Mouse (Mus musculus) right cerebral cortex, postnatal 36 days (tissue): ENCODE results near the gene Thsd7a.

Experiments used
- DNase-seq, 2 experiments: peaks; one replicate each; pipeline ENCODE4 v3.0.0; 2022; ENCODE audit warnings: low spot score in 2 of 2, mixed read lengths in 1 of 2

Thsd7a gene

DNA sequence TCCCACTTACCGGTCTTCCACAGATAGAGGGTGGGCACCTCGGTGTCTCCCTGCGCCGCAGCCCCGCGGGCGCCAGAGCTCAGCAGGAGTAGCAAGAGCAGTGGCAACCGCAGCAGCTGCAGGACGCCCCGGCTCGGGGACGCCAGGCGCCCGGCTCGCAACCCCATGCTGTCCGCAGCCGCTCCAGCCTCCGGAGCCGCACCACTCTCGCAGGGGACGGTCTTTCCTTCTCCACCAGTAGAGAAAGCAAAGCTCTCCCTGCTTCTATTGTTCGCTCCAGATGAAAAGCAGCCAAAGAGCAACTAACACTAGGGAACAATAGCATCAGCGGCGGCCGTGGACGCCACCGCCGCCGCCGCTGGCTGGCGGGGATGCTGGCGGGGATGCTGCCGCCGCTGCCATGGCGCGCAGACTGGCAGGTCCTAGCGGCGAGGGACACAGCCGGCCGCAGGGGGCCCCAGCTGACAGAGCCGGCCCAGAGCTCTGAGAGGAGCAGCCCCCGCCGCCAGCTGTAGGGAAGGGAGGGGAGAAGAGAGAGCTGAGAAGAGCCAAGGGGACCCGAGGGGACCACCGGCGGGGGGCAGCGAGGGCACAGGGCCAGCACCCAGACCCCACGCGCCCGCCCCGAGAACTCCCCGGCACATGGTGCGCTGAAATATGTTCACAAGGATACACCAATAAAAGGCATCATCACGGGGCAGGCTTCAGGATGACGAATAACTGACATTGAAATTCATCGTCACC lies at the start of gene Thsd7a:
Gene Thsd7a, minus strand, starts transcription at position 624 of the 744 bp plus-strand sequence.
- DNase-seq, result peak; percentile 24 to 26

DNA sequence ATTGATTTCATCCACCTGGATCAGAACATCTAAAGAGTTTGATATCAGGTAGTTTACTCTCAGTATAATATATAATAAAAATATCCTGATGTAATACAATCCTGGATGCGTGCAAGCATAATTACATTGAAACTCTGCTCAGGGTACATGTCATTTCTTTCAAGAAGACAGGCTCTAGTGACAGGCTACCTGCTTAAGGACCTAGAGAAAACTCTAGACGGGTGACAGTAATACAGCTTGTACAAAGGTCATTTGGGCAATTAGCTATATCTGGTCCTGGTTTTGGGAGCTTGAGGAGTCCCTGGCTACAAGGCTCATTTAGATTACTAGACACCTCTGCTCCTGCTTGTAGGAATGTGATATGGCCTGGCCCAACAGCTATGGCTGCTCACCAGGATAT lies 37.9 kb upstream of the Thsd7a start:
- no peak for DNase-seq

DNA sequence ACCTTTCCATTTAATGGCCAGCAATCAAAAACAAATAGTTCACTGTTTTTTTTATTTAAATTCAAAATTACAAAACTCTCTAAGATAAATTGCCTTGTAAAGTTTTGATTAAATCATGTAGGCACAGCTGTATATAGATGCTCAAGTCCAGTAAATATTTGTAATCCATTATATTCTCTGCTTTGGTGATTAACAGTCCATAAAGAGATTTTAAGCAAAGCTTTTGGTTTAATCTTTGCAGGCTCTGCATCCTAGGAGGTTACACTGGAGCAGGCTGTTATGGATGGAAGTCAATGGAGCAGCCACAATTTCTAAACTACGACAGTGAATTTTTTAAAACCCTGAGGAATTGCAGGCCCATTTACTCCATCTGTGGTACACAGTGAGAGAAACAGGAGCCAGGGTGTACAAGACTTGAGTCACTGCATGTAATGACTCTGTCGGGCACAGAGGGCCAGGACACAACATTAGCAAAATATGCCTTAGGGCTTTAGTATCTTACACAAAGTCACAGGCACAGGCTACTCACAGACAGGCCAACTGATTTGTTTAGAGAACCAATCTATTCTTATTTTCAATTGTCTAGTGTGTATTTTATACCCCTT lies 37.3 kb upstream of the Thsd7a start:
- DNase-seq, result no peak

DNA sequence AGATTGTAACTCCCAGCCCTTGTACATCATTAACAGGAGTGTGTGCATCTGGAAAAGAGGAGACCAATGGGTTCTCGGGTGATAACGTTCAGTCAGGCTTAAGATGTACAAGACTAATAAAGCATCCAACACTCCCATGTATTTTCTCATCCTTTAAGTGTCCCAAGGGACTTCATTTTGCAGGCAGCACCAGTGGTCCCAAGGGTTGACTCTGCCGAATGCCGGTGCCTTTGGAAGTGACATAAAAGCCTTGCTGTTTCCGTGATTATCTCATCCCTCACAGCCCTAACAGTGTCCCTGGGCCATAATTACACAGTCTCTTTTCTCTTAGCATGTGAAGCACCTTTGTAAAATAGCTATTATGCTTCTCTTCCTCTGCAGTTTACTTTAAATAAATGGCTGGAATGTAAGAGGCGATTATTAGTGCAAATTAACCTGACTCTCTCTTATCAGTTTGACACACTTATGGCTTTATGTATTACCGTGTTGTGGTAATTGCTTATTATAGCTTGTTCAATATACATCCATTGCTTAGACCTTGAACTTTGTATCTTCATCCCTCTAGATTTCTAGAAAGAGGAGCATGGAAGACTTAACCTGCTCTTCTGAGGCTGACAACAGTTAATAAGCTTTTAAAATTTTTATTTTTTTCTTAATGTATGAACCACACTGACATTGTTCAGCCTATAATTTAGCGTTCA lies 35.9 kb upstream of the Thsd7a start:
- no peak for DNase-seq

DNA sequence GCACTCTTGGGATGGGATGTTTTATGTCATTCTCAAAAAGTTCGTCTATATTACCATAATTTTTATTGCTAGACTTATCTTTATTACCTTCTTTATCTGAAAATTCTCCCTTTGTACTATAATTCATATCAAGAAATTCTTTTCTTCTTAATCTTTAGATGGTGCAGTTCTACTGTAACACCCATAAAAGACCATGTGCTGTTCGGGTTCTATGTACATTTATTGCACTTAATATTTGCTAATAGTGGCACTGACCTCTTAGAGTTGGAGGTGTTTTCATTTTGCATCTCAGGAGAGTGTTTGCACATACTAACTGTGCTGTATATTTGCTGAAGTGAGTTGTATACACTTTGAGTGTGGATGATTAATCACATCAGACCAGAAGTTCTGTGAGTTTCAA lies 23.6 kb upstream of the Thsd7a start:
- DNase-seq, result no peak

DNA sequence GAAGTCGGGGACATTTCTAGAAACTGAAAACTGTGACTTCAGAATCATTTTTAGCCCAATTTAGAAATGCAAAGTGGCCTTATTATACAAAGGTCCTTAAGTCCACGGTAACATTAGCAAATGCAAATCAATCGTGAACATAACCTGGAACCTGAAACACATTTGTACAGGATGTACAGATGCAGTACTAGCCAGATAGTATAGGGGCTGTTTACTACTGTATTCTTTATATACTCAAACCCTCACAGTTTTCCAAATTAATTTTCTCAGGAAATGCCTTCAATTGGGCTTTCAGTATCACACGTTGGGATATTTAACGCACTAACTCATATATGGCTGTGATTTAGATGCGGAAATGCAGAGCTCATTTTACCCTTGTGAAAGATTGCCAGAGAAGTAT lies 16.0 kb upstream of the Thsd7a start:
- no peak for DNase-seq

DNA sequence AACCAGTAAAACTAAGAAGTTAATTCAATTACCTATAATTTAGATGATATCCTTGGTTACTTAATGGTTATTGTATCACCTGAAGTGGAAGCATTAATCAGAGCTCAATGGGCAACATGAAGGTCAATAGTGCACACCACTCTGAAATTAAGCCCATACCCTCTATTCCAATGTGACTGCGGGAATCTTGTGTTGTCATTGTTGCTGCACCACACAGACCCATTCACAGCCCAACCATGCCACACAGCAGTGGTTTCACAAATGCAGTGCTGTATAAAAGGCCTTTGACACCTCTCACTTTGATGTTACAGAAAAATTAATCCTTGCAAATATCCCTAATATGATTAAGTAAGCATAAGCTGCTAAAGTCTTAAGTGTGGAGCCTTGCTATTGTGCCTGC lies 15.4 kb upstream of the Thsd7a start:
- DNase-seq, result no peak

DNA sequence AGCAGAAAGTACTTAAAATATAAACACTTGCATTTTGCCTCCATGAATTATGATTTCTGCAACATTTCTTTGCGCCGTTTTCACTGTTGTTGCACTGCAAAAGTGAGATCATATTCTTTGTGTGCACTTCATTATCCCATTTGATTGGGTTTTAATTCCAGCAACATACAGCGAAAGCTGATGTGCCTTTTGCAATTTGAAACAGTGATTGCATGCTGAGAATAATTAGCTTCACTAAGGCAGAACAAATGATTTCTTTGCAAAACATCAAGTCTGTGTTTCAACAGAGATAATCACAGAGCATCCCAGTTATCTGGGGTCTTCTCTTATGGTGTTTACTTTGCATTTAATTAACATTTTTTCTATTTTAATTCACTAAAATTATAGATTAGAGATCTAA lies 14.6 kb upstream of the Thsd7a start:
- DNase-seq, result no peak

DNA sequence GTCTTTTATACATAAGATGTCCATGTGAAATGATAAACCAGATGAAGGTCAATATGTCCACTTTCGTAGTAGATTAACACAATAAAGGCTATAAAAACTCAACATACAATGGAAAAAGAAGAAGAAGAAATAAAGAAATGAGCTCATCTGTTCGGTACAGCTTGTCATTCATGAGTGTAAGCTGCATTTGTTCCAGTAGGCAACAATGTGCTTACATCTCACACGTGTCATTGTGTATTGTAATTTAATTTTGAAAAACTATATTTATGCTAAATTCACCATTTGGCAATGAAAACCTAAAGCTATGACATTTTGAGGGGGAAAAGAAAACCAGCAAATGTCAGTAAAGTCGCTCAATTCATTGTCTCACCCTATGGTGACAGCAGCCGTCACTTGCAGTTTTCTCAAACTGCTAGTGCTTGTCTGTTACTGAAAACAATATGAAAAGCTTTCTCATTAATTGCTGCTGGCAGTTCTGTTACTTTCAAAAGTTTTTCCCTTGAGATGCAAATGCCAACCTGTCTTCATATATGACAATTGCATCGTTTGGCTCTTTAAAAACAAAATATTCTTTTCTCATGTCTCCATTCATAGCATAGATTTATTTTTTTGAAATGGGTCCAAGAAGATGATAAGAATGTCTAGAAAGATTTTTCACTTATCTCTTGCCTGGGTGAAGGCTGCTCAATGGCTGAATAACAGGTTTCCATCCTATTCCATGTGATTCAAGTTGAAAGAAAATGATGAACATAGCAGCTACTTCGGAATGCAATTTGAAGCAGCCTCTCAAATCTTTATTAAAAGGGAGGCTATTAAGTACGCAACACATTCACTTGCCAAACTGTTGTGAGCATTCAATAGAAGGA lies 10.4 kb upstream of the Thsd7a start:
- DNase-seq, result no peak

DNA sequence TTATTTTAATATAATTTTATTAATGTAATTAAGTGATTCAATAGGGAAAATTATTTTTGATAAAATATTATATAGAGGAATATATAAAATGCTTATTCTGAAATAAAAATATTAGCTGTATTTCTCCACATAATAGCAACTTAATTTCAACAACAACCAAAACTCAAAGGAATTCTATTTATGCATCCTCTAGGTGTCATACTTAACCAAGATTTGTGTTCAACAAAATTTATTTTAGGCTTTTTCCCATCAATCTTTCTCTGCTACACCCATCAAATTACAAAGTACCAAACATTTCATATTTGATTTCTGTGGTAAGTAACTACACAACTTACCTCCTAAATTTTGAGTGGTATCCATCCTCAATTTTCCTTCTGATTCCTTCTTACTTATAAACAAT lies 3.1 kb upstream of the Thsd7a start:
- DNase-seq, result no peak

DNA sequence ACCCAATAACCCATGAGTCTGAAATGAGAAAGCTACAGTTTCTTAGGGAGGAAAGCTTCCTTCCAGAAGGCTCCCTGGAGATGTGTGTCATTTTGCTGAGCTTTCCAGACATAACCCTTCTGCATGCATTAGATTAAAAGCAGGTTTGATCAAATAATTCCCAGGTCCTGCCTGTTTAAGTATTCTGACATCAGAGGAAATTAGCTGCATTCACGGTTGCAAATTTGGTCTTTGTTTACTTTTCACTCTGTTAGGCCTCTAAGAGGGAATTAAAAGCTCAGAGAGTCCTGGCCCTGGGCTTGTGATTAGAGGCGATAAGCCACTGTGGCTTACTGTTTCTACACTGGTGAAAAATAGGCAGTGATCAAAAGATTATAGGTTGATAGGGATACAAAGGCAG lies 1.2 kb upstream of the Thsd7a start:
- DNase-seq, result no peak

DNA sequence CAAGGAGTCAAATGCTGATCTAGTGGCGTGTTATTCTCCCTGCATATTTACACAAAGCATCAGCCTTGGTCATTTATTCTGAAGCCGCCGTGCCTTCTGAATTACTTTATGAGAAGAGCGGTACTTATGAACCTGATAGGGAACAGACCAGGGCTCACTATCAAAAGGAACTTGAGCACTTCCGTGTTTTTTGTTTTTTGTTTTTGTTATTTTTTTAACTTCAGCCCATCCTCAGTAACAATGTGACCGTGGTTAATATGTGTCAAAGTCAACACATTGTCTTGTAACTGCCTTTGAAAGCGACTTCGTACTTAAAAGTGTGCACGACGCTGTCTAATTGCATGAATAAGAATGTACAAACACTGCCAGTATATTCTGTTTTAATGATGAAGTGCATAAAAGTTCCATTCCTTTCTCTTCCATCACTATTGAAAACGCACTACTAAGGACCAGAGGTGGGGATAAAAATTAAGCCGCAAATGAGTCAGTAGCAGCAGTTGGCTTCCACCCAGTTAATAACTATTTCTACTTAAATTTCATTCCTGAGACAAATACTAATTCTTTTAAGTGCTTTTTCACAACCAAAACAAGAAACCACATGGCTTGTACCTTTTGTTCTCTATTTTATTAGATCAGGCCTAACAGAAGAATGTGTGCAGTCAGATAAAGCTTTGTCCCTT lies 461 bp upstream of the Thsd7a start:
- no peak for DNase-seq

DNA sequence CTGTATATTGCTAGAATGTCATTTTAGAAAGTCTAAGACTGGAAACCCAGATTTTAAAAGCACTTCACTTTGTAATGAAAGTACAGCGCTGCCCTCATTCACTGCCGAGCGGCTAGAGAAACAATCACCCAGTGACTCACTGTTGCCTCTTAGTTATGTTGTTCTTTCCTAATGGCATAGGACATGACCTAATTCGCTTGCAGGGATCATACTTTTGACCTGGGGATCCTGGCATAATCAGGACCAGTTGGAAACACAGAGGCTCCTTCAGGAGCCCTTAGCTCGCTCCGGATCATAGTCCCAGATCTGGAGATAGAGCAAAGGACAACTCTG lies 790 bp downstream of the Thsd7a start:
- DNase-seq, result no peak

DNA sequence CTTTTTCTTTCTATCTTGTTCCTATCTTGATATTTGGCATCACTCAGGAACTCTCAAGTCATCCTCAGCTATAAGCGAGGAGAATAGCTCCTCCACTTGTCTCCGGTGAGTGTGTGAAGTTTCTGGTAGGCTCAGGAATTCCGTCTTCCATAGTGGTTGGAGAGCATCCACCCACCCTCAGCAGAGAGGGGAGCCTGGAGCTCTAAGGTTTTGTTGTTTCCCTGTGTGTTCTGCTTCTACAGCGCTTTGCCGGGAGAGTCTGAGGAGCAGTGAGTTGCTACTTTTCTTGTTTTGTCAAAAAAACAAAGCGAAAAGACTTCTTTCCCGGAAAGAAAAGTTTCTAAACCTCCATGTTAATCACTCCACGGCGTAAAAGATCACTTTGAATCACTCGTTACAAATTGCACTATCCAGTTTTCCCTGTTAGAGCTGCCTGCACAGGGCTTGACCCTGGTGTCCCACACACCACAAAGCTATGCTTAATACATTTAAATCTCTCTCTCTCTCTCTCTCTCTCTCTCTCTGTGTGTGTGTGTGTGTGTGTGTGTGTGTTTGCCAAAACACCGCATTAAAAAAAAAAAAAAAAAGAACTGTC lies 1.3 kb downstream of the Thsd7a start:
- DNase-seq, result no peak

DNA sequence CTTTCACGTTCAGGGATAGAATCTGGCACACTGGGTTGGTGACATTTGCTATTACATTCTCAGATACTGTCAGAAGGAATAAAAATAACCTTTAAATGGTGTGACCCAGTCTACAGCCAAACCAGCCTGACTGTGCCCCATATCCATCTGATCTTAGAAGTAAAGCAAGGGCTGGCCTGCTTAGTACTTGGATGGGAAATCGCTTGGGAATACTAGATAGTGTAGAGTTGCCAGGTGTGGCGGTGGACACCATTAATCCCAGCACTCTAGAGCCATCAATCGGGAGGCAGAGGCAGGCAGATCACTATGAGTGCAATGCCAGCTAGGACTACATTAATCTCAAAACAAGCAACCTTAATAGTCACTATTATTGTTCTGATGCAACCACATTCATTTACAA lies 6.4 kb downstream of the Thsd7a start:
- no peak for DNase-seq

DNA sequence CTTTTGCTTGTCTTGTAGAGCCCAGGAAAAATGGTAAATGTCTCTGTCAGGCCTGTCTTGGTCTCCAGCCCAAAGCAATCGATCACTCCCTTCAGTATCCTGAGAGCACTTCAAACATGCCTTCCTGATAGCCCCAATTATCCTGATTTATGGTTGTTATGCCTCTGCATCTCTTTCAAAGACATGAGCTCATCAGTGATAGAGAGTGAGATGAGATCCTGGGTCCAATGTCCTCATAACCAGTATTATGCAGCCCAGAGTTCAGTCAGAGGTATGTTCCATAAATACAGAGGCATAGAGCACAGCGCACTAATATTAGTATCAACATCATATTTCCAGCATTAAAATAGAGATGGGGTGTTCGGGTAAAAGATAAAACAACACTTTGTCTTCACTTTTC lies 15.3 kb downstream of the Thsd7a start:
- no peak for DNase-seq

DNA sequence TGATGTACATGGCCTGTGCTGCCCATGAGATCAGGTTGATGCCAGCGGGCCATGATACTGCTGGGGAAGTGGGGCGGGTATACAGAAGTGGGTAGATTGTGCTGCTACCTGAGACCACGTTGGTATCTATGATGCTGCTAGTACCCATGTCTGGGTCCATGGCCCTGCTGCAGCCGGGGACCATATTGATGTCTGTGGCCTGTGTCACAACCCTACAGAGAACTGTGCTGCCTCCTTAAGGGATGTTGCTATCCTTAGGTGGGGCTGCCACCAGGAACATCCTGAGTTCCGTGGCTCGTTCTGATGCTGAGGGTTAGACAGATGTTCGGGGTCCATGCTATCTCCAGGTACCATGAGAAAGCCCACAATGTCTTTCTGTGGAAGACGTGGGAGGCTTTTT lies 33.1 kb downstream of the Thsd7a start:
- no peak for DNase-seq

DNA sequence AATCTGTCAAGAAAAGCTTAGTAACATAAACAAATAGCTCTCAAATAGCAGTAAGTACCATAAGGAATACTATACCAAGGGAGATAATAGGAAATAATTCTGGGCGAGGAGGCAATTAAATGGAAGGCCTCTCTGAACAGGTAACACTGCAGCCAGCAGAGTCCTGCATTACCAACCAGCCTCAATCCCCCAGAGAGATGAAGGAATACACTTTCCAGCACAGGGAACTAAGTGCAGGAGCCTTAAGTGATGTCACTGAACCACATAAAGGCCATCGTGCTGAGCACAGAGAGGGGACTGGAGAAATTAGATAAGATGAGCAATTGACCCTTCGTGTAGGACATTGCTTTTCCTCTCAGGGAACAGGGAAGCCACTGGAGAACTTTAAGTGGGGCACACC lies 36.6 kb downstream of the Thsd7a start:
- DNase-seq, result no peak

DNA sequence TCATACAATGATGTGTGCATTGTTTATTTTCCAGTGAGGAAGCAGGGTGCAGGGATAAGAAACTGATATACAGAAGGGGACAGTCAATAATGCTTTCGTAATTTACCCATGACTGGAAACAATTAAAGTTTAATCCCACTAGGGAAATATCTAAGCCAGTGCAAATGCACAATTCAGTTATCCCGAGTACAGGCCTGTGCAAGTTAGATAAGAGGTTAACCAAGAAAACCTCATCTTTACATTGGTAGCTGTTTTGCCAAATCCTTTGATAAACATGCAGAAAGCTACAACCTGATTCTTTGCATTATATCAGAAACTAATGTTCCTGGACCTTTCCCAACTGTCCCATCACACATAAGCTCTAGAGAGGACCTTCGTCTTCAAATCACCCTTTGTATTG lies 46.3 kb downstream of the Thsd7a start:
- DNase-seq, result no peak

DNA sequence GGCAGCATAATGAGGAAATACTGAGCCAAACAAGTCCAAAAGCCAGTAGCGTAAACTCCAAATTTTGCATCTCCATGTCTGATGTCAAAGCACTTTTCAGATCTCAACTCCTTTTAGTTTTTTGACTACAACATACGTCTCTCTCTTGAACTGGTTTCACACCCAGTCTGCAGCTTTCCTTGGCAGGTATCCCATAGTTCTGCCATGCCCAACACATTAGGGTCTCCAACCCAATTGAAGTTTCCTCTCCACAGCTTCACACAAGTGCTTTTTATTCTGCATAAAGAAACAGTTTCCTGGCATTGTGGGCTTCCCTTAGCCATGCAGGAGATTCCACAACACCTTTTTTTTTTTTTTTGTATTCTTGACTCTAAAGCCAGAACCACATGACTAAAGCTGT lies 50.1 kb downstream of the Thsd7a start:
- no peak for DNase-seq

DNA sequence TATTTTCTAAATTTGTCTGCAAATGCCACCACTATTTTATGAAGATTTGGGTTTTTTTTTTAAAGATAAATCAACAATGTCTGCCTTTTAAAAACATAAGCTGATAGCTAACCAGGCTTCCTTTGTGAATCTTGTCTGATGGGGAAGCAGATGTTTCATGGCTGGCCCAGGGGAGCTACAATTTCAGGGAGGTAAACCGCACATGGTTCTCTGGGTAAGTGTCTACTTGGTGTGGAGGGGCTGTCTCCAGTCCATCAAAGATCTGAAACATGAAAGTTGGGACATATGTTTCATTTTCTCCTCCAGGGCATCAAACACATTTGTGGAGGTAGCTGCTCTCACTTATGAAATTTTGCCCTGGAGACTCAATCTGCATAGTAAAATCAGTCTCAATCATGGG lies 55.5 kb downstream of the Thsd7a start:
- no peak for DNase-seq
